Mouse (Mus musculus): Measurements from ENCODE around the gene Pde6h. TPM values are rescaled to one million over a fixed set of nuclear protein-coding genes. Genes with fewer than 3 reads are reported as not detected.
"Not testable (repeated sequence)": the region's sequence is repeated elsewhere in the genome, so short reads cannot be mapped to it uniquely, and the experiment has no call there.

Pde6h gene
- polyA plus RNA-seq (2015; fragmentation: Nextera tagmentation; extraction: Ambion mirVana): not detected in 2 replicates

DNA sequence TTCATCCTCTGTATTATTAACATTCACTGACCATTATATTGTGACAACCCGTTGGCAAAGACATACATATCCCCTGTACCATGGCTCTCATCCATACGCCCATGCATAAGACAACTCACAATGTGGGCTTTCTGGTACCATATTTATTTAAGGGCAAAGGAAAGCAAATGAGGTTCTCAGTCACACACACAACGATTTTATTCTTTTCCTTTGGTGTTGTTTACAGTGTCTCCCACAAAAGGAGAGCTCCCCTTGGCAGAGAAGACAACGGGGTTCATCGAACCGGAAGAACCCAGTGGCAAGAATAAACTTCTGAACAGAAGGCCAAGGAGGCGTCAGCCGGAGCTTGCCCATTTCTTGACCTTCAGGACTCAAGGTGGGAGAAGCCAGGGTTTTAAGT lies at the start of gene Pde6h:
Pde6h (plus strand) TSS at position 301 of the 400 bp plus-strand sequence.
- Histone ChIP-seq H3K36me3 (no peaks in the 10 kb centered on the region), H3K4me3 (replicated peaks) (no peak within 1 kb of the TSS), H3K27ac (no peak within 1 kb of the TSS), H3K4me2 (replicated peaks) (no peak within 1 kb of the TSS), H3K9ac (replicated peaks) (no peak within 1 kb of the TSS), H3K9me3 (no peaks in the 10 kb centered on the region), H3K4me1 (replicated peaks) (no peaks in the 10 kb centered on the region), H3K27me3 (no peaks in the 10 kb centered on the region)
- ATAC-seq: no peak
- WGBS: 92% methylated on average over 8 of the region's 8 CpGs

DNA sequence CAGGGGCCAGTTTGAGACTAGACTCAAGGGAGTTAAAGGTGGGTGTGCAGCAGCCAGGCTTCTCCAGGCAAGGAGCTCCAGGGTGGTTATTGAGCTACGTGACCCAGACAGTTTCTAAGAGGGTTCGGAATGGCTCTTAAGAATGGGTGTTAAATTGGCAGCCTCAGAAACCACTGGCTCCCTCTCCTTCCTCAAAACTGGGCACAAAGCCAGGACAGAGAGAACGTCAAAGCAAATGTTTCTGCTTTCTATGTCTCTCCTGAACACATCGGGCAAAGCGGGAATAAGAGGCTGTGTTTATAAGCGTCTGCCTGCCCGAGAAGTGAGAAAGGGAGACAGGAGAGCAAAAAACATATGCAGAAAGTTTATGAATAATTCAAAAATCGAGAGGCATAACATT lies 49.0 kb upstream of the Pde6h start:
- no peak for ATAC-seq
- 50% methylated on average over 8 of the region's 8 CpGs for WGBS
- no peak overlapping the region for H3K9ac ChIP-seq (replicated peaks)
- H3K9me3 ChIP-seq: no peaks in the 10 kb centered on the region
- 0 out of 2 replicates have a peak, but pooled peaks cover 3% of the 10 kb centered on the region for H3K4me1 ChIP-seq (replicated peaks)
- no peaks in the 10 kb centered on the region for H3K27me3 ChIP-seq
- no peaks in the 10 kb centered on the region for H3K36me3 ChIP-seq
- H3K4me3 ChIP-seq (replicated peaks): no peak overlapping the region
- H3K4me2 ChIP-seq (replicated peaks): no peak overlapping the region
- no peak overlapping the region for H3K27ac ChIP-seq

DNA sequence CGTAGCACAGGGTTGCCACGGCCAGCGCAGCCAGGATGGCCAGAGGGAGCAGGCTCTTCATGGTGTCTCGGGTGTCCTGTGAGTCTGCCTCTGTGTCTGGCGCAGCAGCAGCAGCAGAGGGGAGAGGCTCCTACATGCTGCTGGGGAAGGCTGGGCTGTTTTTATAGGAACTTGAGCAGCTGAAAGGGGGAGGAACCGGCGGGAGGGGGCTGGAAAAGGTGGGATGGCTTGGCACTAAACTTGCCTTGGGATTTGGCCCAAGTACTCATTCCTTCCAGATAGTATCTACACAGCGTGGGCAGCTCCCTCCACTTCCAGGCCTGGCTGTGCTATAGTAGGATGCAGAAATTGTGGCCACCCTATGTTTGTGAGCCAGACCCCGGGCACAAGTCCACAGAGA lies 48.0 kb upstream of the Pde6h start, which contains the start of gene Mgp:
Mgp (minus strand) TSS at position 154 of the 400 bp plus-strand sequence.
- no peak for ATAC-seq
- Histone ChIP-seq H3K9me3 (no peaks in the 10 kb centered on the region), H3K27me3 (no peaks in the 10 kb centered on the region), H3K9ac (replicated peaks) (no peak within 1 kb of the TSS), H3K27ac (no peak within 1 kb of the TSS), H3K4me2 (replicated peaks) (no peak within 1 kb of the TSS), H3K4me3 (replicated peaks) (no peak within 1 kb of the TSS), H3K36me3 (no peaks in the 10 kb centered on the region), H3K4me1 (replicated peaks) (0 out of 2 replicates have a peak, but pooled peaks cover 3% of the 10 kb centered on the region)
- WGBS: 65% methylated on average over 9 of the region's 9 CpGs

DNA sequence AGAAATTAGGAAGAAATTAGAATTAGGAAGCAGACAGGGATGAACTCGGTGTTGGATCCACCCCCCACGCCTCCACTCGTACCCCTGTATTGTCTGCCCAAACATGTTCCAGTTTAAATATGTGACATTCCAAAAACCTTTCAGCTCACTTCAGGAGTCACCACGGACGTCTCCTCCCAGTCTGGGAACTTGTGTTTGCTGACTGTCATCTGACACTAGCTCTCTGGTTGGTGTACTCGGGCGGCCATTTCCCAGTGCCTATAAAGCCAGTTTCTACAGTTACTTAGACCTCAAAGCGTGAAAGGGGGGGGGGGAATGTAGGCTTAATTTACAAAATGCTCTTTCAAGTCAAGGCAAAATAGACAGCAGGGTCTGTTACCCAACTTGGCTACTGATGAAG lies 42.0 kb upstream of the Pde6h start:
- Histone ChIP-seq H3K9me3 (no peaks in the 10 kb centered on the region), H3K36me3 (no peaks in the 10 kb centered on the region), H3K27ac (no peak overlapping the region), H3K27me3 (no peaks in the 10 kb centered on the region), H3K9ac (replicated peaks) (no peak overlapping the region), H3K4me3 (replicated peaks) (no peak overlapping the region), H3K4me1 (replicated peaks) (no peaks in the 10 kb centered on the region), H3K4me2 (replicated peaks) (no peak overlapping the region)
- ATAC-seq: no peak
- 80% methylated on average over 8 of the region's 8 CpGs for WGBS

DNA sequence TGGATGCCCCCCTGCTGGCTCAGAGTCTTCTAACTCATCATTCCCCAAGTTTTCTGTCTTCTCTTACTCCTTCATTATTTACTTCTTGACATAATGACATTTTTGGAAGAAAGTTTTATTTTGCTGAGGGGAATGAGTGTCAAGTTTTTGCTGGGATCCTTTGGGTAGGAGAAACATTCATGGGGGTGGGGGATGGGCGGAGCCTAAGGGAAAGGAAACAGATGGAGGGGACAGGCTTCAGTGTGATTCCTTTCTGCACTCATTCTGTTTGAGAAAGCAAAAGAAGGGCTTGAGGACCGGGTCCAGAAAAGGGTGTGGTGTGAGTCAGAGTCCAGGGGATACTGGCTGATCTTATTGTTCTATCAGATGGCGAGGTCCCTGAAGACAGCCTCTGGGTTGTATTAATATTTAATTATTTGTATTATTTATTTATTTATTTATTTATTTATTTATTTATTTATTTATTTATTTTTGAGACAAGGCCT lies 40.2 kb upstream of the Pde6h start:
- Histone ChIP-seq H3K4me2 (replicated peaks) (no peak overlapping the region), H3K9me3 (no peaks in the 10 kb centered on the region), H3K36me3 (no peaks in the 10 kb centered on the region), H3K27ac (no peak overlapping the region), H3K9ac (replicated peaks) (no peak overlapping the region), H3K4me1 (replicated peaks) (no peaks in the 10 kb centered on the region), H3K4me3 (replicated peaks) (no peak overlapping the region), H3K27me3 (no peaks in the 10 kb centered on the region)
- 82% methylated on average over 3 of the region's 3 CpGs for WGBS
- ATAC-seq: no peak

DNA sequence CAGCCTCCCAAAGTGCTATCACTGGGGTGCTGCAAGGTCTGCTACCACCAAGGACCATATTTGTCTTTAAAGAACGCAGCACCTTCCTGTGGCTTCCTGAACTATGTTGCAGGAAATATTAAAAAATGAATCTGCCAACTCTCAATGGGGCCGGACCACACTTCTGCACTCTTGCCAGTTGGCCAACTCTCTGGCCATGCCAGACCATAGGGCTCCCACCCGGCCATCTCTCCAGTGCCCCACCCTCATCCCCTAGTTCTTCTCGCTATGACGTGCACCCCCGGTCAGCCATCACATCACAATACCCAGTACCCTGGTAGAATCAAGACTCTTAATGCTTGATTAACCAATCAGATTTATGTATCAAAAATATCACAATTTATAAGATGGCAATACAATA lies 39.7 kb upstream of the Pde6h start:
- Histone ChIP-seq H3K9me3 (no peaks in the 10 kb centered on the region), H3K27ac (no peak overlapping the region), H3K4me2 (replicated peaks) (no peak overlapping the region), H3K4me1 (replicated peaks) (no peaks in the 10 kb centered on the region), H3K4me3 (replicated peaks) (no peak overlapping the region), H3K36me3 (no peaks in the 10 kb centered on the region), H3K9ac (replicated peaks) (no peak overlapping the region), H3K27me3 (no peaks in the 10 kb centered on the region)
- ATAC-seq: no peak
- WGBS: 91% methylated on average over 6 of the region's 6 CpGs

DNA sequence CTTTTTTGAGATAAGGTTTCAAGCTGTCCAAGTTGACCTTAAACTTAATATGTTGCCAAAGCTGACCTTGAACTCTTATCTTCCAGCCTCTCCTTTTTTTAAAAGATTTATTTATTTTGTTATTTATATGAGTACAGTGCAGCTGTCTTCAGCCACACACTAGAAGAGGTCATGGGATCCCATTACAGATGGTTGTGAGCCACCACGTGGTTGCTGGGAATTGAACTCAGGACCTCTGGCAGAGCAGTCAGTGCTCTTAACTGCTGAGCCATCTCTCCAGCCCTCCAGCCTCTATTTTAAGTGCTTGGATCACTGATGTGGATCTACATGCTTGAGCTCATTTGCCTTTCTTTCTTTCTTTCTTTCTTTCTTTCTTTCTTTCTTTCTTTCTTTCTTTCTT lies 38.9 kb upstream of the Pde6h start:
- 56% methylated on average over 1 of the region's 1 CpGs for WGBS
- H3K9me3 ChIP-seq; H3K27me3 ChIP-seq; ATAC-seq; H3K4me1 ChIP-seq (replicated peaks); H3K4me2 ChIP-seq (replicated peaks); H3K36me3 ChIP-seq; H3K4me3 ChIP-seq (replicated peaks); H3K27ac ChIP-seq; H3K9ac ChIP-seq (replicated peaks): not testable (repeated sequence)

DNA sequence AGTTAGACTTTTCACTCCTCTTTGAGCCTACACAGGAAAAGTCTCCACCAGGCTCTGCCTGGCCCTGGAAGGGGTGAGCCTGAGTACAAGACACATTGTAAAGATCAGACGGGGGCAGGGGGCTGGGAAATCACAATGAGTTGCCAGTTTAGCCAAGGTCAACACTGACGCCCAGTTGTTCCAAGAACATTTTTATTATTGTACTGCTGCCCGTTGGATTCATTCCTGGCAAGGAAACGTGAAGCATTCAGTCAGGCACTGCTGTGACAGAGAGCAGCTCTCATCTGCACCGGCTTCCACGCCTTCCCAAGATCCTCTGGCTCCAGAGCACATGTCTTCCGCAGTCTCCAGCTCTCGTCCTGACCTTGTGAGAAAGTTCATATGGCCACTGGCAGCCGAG lies 35.8 kb upstream of the Pde6h start:
- Histone ChIP-seq H3K9ac (replicated peaks) (no peak overlapping the region), H3K9me3 (no peaks in the 10 kb centered on the region), H3K27ac (no peak overlapping the region), H3K4me1 (replicated peaks) (no peaks in the 10 kb centered on the region), H3K4me2 (replicated peaks) (no peak overlapping the region), H3K4me3 (replicated peaks) (no peak overlapping the region), H3K27me3 (no peaks in the 10 kb centered on the region), H3K36me3 (no peaks in the 10 kb centered on the region)
- ATAC-seq: no peak
- WGBS: 82% methylated on average over 9 of the region's 9 CpGs

DNA sequence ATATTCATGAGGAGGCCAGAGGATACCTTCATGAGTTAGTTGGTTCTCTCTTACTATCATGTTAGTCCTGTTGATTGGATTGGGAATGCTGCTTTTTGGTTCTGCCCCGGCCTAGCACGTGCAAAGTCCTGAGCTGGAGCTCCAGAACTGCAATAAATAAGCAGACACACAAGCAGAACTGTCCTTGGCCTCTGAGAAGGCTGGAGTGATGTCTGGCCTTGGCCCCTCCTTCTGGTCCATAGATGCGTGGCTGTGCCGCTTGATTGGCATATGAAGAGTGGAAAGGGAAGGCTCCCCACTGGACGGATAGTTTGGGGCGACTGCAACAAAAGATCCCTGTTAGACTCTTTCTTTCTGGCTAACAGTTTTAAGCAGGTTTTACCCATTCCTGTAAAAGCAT lies 34.6 kb upstream of the Pde6h start:
- no peak overlapping the region for H3K4me3 ChIP-seq (replicated peaks)
- no peak for ATAC-seq

DNA sequence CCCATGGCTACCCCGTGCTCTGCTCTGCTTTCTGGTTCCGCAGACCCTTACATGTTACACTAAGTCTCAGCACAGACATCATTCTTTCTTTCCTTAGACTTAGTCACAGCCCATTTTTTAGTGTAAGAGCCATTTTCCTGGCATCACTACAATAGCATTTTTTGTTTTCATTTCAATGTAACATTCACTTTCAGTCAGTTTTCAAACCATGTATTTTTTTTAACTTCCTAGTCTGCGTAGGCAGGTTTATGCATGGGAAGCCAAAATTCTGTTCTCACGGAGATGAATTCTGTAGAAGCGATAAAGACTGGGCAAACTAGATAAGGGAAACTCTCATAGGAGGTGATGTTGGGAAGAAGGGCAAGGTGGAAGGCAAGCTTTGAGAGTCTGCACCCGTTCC lies 34.1 kb upstream of the Pde6h start:
- H3K9me3 ChIP-seq: no peaks in the 10 kb centered on the region
- H3K27me3 ChIP-seq: no peaks in the 10 kb centered on the region
- H3K4me1 ChIP-seq (replicated peaks): no peaks in the 10 kb centered on the region
- H3K9ac ChIP-seq (replicated peaks): no peak overlapping the region
- no peaks in the 10 kb centered on the region for H3K36me3 ChIP-seq
- H3K4me3 ChIP-seq (replicated peaks): no peak overlapping the region
- ATAC-seq: no peak
- 94% methylated on average over 6 of the region's 6 CpGs for WGBS
- no peak overlapping the region for H3K4me2 ChIP-seq (replicated peaks)
- H3K27ac ChIP-seq: no peak overlapping the region

More for the DNA sequence above, 34.6 kb upstream of the Pde6h start:
- no peak overlapping the region for H3K4me2 ChIP-seq (replicated peaks)
- no peaks in the 10 kb centered on the region for H3K4me1 ChIP-seq (replicated peaks)
- no peaks in the 10 kb centered on the region for H3K27me3 ChIP-seq
- no peaks in the 10 kb centered on the region for H3K9me3 ChIP-seq
- no peaks in the 10 kb centered on the region for H3K36me3 ChIP-seq
- no peak overlapping the region for H3K9ac ChIP-seq (replicated peaks)
- no peak overlapping the region for H3K27ac ChIP-seq
- 84% methylated on average over 6 of the region's 6 CpGs for WGBS

DNA sequence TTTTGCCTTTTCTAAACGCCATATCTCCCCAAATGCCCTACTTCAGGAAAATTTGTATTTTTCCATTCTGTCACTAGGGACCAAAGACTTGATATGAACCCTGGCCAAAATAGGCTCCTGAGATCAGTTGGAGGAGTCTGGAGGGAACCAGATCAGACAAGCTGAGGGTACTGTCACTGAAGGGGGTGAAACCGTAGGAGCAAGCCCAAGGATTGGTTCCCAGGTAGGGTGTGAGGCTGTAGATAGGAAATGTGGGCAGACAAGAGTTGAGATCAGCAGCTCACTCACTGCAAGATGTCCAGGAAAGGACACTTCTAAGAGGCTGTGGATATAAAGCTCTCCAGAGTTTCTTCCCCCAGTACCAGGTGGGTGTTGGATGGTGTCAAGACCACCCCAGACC lies 31.6 kb upstream of the Pde6h start:
- 85% methylated on average over 2 of the region's 2 CpGs for WGBS
- H3K9me3 ChIP-seq: no peaks in the 10 kb centered on the region
- no peak overlapping the region for H3K4me3 ChIP-seq (replicated peaks)
- H3K36me3 ChIP-seq: no peaks in the 10 kb centered on the region
- no peak for ATAC-seq
- no peak overlapping the region for H3K27ac ChIP-seq
- H3K4me1 ChIP-seq (replicated peaks): no peaks in the 10 kb centered on the region
- H3K9ac ChIP-seq (replicated peaks): no peak overlapping the region
- no peak overlapping the region for H3K4me2 ChIP-seq (replicated peaks)
- no peaks in the 10 kb centered on the region for H3K27me3 ChIP-seq

DNA sequence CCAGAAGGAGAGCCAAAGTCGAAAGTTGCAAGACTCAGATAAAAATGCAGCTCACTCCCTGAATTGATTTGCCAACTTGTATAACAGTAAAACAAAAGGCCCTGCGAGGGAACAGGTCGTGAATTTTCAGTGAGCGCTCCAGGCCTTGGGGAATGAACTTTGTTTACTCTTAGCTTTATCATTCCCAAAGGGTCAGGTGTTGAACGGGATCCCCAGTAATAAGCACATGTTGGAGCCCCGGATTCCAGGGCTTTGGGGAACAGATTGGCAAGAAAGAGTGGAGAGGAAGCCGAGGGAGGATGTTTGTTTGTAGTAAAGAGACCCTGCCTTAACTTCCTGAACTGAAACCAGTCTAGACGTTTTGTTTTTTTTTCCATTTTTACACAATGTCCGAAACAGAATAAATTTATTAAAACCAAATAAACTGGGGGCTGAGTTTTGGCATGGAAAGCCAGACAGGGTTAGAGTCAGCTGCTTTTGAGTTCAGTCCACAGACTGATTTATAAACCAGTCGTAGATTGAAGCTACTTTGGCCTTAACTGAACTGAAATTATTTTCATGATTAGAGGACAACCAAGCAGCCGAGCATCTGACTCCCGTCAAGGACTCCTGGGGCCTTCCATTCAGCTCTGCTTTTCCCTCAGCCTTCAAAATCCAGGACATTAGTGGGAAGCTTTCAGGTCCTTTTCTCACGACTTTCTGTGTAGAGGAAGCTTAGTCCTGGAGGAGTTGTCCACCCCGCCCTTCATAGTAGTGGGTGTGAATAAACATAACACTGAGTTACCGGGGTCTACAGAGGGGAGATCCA lies 28.9 kb upstream of the Pde6h start:
- ATAC-seq: no peak
- no peaks in the 10 kb centered on the region for H3K36me3 ChIP-seq
- no peak overlapping the region for H3K27ac ChIP-seq
- H3K4me2 ChIP-seq (replicated peaks): no peak overlapping the region
- no peaks in the 10 kb centered on the region for H3K9me3 ChIP-seq
- H3K9ac ChIP-seq (replicated peaks): no peak overlapping the region
- WGBS: 68% methylated on average over 15 of the region's 15 CpGs
- no peaks in the 10 kb centered on the region for H3K4me1 ChIP-seq (replicated peaks)
- H3K27me3 ChIP-seq: no peaks in the 10 kb centered on the region
- no peak overlapping the region for H3K4me3 ChIP-seq (replicated peaks)

DNA sequence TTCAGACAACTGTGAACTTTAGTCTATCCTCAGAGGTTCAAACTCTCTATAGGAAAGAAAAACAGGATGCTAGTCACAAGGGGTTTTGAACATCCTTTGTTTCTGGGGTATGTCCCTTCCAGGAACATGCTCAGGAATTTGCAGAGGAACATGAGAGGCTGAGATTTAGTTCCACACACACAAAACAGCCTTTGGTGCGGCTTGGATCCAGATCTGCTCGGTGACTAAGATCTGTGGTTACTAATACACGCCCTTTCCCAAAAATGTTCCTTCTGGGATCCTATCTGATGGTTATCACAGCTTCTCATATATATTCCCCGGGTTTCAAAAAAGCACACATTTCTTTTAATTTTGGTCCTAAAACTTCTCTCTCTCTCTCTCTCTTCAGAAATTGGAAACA lies 25.8 kb upstream of the Pde6h start:
- ATAC-seq: no peak
- no peak overlapping the region for H3K27ac ChIP-seq
- 89% methylated on average over 4 of the region's 4 CpGs for WGBS
- no peaks in the 10 kb centered on the region for H3K4me1 ChIP-seq (replicated peaks)
- H3K9me3 ChIP-seq: no peaks in the 10 kb centered on the region
- H3K4me3 ChIP-seq (replicated peaks): no peak overlapping the region
- H3K27me3 ChIP-seq: no peaks in the 10 kb centered on the region
- no peak overlapping the region for H3K9ac ChIP-seq (replicated peaks)
- no peak overlapping the region for H3K4me2 ChIP-seq (replicated peaks)
- H3K36me3 ChIP-seq: no peaks in the 10 kb centered on the region

All from midbrain, embryonic 13.5 days (tissue).